Mouse (Mus musculus) heart, adult 9 months (tissue): ENCODE results near the gene Ube2z.
A peak's percentile ranks its signal among the peaks of the same experiment; 100 is the strongest.
"Not testable (repeated sequence)": the region's sequence is repeated elsewhere in the genome, so short reads cannot be mapped to it uniquely, and the experiment has no call there.

Experiments
- DNase-seq, 2 experiments: peaks; one replicate each; pipeline ENCODE4 v3.0.0; 2022; ENCODE audit warnings: low spot score in 2 of 2

The Ube2z gene

DNA sequence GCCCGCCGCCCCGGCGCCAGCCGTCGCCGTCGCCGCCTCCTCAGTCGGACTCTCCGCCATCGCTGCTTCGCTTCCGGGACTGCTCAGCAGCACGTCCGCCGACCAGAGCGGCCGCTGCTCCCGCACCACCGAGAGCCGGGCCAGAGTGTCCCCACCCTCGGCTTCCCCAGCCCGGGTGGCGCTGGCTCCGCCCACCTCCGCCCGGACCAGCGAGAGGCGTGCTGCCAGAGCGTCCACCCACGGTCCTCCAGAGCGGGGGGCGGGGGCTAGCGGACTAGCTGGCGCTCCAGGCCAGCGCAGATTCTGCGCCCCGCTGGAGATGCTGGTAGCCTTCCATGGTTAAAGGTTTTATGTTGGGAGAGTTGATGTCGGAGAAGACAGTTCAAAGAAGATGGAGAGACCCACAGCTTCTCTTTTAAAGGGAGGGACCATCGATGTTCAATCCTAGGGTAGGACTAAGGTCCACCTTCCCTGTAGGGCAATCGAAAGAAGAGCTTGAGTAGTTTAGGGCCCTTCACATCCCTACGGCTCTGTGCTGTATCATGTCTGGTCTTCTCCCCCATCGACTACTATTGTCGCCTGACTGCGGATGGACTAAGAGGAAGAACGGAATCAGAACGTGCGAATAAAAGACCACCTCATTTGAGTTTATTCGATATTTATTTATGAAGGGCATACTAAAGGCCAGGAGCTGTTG lies at the start of gene Ube2z:
Gene Ube2z (minus strand): TSS at position 174 of the 697 bp plus-strand sequence.
- DNase-seq, result peak; percentile 95 to 97

DNA sequence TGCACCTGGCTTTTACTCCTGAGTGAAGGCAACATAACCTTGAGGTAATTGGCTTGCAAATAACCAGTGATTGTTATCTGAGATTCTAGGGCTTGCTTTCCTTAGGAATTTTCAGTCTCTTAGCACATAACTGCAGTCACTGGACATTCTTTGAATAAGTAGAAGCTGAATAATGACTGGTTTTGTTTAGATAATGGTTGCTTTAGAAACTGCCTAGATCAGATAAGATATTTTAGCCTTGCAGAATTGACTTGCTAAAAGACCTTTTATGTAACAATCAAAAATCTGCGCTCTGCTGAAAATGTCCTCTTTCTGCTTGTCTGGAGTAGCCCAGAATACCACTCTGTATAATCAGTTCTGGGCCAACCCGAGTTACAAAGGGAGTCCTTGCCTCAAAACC lies 48.9 kb upstream of the Ube2z start:
- no peak for DNase-seq

DNA sequence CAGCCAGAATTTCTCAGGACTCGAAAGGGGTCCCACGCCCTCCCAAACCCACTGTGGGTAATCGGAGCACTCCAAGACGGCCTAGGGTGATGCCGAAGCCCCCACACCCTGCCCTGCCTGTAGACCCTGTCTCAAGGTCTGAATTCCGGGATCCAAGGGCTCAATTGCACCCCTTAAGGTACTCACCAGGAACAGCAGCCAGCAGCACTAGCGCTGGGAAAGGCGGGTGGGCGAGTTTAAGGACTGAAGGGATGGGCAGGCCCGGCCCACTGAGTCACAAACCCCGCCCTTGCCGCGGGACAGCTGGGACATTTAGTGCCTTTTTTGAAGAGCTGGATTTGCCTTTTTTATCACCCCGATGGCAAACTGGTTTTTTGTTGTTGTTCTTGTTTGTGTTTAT lies 46.6 kb upstream of the Ube2z start, which contains the start of gene Calcoco2:
Gene Calcoco2 (minus strand): TSS at position 214 of the 400 bp plus-strand sequence.
- no peak for DNase-seq

DNA sequence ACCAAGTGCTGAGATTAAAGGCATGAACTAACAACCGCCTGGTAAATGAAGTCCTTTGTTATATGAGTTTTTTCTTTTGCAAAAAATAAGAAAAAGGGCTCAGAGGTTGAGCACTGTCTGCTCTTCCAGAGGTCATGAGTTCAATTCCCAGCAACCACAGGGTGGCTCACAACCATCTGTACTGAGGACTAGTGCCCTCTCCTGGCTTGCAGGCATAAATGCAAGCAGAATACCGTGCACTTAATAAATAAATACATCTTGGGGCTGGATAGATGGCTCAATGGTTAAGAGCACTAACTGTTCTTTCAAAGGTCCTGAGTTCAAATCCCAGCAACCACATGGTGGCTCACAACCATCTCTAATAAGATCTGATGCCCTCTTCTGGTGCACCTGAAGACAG lies 45.8 kb upstream of the Ube2z start:
- not testable (repeated sequence) for DNase-seq

DNA sequence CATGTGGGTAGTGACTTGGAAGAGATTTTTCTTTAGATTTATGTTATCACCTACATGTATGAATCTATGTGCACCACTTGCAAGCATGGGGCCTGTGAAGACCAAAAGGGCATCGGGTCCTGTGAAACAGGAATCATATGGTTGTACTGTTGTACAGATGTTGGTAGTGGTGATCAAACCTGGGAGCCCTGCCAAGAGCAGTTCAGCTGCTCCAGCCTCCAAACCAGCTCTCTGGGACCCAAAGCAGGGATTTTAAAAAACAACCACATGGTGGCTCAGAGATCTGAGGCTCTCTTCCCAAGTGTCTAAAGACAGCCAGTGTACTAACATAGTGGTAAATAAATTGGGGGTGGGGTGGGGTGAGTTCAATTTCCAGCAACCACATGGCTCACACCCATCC lies 43.2 kb upstream of the Ube2z start:
- no peak for DNase-seq

DNA sequence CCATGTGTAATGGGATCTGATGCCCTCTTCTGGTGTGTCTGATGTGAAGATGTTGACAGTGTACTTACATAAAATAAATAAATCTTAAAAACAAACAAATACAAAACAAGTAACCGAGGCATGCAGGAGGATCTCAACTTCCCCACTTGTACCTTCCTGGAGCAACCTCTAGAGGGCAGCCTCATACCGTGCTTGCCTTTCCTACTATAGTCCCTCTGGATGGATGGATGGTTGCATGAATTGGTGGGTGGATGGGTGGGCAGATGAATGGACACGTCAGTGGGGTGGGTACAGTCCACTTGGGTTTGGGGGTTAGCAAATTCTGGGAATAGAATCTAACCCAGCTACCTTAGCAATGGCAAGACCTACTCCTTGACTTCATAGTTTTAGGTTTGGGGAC lies 28.2 kb upstream of the Ube2z start:
- DNase-seq, result peak in 1 of 2 experiments; percentile 48

DNA sequence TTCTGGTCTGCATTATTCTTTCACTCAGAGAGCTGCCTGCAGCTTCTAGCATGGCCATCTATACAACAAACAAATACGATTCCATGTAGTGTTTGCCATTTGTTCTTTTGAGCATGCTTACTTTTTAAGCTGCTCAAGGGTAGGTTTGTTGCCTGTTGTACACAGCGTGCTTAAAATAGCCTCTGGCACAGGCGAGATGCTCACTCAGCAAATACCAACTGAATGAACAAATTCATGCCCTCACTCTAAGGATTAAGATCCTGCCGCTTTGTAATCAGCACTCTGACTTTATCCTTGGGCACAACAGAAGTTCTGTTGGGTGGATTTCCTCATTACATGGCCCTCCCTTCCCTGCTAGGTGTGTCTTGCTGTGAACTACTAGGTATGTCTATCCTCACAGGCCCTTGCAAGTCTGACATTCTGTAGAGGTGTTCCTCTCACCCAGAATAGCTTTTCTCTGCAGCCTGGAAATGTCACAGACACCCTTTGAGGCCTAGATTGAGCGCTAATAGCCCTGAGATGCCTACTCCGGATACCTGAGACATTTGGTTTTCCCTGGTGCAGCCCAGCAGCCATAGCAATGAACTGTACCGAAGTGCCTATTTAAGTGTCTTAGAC lies 27.6 kb upstream of the Ube2z start:
- DNase-seq, result peak in 1 of 2 experiments; percentile 50

DNA sequence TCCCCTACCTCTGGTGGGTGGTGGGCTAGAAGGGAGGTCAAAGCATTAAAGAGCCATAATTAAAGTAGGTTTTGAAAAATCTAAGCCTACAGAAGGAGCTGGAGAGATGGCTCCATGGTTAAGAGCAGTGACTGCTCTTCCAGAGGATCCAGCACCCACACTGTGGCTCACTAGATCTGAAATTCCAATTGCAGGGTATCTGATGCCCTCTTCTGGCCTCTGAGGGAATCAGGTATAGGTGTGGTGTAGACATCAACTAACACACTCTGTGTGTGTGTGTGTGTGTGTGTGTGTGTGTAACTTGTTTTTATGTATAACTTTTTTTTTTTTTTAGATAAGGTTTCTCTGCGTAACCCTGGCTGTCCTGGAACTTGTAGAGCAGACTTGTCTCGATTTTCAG lies 25.9 kb upstream of the Ube2z start:
- DNase-seq, result no peak

DNA sequence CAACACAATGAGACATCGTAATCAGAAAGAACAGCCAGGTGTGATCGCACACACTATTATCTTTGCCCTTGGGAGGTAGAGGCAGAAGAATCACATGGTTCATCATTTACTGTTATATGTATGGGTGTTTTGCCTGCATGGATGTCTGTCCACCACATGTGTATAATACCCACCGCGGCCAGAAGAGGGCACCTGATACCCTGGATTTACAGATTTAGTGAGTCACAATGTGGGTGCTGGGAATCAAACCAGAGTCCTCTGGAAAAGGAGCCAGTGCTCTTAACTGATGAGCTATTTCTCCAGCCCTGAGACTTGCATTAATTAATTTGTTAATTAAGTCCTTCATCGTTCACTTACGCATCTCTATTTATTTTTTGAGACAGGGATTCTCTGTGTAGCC lies 22.8 kb upstream of the Ube2z start:
- no peak for DNase-seq

DNA sequence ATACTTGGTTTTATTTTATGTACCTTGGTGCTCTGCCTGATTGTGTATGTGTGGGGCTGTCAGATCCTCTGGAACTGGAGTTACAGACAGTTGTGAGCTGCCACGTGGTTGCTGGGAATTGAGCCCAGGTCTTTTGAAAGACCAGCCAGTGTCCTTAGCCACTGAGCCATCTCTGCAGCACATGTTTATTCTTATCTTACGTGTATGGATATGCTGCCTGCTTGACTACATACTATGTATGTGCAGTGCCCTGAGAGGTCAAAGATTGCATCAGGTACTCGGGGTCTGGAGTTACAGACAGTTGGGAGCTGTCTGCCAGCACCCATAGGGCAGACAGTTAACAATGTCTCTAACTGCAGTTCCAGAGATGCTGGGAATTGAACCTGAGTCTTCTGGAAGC lies 17.5 kb upstream of the Ube2z start:
- DNase-seq, result no peak

DNA sequence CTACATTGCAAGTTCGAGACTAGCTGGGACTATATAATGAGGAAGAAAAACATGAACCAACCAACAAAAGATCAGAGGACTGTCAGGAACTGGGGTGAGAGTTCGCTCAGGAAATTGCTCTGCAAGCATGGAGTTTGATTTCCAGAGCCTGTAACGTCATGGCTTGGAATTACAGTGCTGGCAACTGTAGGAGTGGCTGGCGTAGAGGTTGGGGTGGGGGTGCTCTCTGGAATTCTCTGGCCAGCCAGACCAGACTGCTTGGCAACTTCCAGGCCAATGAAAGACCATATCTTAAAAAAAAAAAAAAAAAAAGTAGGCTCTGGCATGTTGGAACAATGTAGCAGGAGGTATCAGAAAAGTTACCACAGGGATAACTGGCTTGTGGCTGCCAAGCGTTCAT lies 15.5 kb upstream of the Ube2z start:
- no peak for DNase-seq

DNA sequence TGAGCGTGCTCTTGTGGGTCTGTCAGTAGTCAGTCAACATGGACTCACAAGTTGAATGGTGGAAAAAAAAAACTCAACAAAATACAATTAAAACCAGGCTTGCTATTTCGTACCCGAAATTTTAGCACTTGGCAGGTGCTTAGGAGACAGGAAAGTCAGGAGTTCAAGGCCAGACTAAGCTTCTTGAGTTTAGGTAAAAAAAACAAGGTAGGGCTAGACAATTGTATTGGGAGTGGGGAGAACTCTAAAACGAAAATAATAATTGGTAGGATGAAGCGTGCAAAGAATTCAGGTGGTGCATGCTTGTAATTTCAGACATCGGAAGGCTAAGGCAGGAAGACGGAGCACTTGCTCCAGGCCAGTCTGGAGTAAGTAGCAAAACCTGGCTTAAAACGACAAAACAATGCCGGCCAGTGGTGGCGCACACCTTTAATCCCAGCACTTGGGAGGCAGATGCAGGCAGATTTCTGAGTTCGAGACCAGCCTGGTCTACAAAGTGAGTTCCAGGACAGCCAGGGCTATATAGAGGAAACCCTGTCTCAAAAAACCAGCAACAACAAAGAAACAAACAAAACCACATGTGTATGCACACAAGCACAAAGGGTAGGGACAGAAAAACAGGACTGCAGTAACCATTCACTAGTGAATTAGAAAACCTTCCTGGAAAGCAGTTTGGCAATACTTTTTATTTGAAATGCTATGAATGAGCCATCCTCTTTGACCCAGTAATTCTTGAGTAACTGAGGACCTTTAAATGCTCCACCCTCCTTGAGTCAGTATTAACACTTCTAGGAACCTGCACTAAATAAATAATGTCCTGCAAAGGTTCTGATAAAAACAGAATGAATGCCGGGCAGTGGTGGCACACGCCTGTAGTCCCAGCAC lies 11.3 kb upstream of the Ube2z start:
- no peak for DNase-seq

DNA sequence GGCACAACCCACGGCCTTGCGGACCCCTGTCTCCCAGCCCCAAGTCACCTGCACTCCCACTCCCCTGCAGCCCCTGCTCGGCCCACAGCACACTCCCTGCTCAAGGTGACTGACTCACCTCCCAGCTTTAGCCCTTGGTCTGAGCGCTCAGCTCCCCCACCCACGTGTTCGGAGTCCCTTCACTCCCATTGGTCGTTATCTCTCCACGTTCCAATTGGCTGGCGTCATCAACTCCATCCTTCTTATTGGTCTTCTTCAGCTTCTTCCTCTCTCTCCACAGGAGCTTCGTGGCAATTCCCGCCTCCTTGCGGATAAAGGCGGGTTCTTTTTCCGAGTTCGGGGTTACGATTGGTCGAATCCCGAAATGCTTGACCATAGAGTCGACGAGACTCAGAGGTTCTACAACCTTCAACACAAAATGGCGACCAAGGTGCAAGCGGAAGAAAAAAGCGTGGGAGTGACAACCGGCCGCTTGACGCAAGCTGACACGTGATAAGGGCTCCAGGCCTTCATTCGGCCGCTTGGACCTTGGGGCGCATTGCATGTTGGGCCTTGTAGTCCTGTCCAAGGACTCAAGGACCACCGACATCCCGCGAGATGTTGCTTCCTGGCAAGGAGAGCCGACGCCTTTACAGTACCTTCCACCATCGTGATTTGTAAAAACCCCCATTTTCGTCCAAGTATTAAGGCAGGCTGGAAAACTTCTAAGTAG lies 10.5 kb upstream of the Ube2z start, which contains the start of gene Atp5g1:
Gene Atp5g1 (minus strand): TSS at position 162 of the 712 bp plus-strand sequence.
- DNase-seq, result peak; percentile 100

DNA sequence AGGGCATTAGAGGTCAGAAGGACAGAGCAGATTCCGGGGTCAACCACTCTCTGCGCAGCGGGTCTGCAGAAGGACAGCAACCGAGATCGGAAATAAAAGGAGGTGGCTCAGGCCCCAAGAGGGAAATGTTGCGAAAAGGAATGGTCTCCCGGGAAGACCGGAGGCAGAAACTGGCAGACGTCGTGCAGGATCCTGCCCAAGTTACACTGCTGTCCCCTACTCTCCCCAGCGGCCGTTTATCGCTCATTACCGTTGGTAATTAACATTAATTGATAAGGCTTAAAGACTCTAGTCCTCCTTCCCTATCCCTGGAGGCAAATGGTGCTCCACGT lies 10.0 kb upstream of the Ube2z start:
- DNase-seq, result no peak

DNA sequence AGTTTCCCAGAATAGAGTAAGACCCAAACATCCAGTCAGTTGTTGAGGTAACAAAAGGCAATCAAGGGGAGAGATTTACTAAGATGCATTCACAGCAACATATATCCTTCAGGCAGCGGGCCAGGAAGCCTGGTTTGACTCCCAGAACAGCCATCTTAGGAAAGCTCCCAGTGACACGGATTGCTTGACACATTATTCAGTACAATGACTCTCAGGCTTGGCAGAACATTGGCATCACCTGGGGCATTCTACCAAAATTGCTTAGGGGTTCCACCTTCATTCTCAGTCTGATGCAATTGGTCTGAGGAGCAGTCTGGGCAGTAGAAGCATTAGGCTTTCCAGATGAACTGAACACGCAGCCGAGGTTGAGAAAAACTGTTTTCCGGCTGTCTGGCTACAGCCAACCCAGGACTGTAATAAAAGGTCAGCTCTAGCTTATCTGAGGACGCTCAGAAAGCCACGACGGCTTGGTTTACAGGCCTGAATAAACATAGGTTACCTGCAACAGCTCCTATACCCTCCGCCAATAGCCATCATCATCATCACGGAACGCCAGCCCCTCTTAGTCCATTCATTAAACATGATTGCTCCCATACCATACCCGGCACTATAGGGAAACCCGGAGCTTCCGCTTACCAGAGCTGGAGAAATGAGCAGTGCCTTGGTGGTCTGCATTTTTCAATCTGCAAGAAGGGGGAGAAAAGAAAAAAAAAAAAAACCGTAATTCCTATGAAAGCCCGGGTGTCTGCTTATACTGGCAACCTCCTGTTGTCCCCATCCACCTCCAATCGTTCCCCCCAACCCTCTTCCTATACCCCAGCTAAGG lies 9.4 kb upstream of the Ube2z start:
- peak in 1 of 2 experiments; percentile 21 for DNase-seq

DNA sequence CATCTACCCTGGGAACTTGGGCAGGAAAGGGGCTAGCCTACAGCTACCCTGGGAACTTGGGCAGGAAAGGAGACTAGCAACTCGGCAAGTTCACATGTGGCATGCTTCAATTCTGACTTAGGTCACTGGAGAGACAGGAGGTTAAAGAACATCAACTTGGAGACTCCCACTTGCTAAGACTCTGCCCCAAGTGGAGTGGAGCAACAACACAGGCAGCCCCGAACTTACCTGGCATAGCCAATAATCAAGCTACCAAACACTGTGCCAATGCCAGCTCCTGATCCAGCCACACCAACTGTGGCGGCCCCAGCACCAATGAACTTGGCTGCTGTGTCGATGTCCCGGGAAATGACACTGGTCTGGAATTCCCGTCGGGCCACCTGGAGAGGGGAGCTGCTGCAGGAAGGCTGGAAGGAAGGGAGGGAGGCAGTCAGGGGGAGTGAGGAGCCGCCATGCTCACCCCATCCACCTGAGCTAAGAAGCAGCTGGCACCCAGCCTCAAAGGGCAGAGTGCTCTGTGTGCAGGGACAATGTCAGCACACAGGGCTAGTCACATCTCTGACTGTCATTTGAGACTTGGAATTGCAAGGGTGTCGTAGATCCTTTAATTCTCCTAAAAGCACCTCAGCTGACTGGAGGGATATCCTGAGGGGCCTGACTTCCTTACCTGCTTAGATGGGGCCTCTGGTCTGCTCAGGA lies 8.3 kb upstream of the Ube2z start:
- DNase-seq, result no peak

DNA sequence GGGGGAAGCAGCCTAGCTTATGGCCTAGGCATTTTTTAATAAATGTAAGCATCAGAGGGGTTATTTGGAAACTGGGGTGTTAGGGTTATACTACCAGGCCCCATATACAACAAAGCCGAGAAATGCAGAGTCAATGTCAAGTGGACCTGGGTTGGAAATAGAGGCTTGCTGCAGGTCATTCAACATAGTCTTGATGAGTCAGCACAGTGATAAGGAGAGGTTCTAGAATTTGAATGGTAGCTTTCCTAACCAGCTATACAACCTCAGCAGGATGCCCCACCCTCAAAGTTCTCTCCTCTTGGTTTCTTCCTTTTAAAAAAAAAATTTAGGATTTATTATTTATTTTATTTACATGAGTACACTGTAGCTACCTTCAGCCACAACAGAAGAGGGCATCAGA lies 5.8 kb upstream of the Ube2z start:
- no peak for DNase-seq

DNA sequence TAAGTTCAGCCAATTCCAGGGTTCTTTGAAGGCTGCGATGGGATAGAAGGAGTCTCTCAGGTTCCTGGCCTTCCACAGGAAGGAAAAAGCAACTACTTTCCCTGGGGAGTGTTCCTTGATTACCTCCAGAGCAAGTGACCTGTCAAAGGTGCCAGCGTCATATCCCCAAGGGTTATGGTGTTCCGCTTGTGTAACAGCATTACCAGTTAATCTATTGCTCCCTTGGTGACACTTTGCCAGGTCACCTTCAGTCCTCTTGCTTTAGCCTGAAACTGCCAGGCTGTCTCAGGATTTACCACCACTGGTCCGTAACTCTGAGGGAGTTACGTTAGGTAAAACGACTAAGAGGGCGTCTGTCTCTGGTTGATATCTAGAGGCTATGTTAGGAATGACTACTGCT lies 5.2 kb upstream of the Ube2z start:
- DNase-seq, result no peak

DNA sequence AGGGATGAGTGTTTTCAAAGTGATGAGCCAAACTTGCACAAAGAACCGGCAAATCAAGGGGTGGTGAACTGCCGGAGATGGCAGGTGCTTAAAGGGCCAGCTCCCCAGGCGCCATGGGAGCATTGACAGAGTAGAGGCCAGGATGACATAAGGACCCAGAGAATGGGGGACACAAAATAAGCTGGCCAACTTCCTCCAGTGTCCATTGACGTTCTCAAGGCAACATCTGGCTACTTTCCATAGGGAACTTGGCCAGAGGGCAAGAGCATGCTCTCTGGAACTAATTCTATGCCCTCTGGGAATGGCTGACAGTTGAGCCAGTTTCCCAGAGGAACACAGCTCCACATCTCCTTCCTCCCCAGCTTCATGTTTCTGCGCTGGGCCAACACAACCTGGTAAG lies 3.0 kb upstream of the Ube2z start:
- DNase-seq, result peak; percentile 33 to 36

DNA sequence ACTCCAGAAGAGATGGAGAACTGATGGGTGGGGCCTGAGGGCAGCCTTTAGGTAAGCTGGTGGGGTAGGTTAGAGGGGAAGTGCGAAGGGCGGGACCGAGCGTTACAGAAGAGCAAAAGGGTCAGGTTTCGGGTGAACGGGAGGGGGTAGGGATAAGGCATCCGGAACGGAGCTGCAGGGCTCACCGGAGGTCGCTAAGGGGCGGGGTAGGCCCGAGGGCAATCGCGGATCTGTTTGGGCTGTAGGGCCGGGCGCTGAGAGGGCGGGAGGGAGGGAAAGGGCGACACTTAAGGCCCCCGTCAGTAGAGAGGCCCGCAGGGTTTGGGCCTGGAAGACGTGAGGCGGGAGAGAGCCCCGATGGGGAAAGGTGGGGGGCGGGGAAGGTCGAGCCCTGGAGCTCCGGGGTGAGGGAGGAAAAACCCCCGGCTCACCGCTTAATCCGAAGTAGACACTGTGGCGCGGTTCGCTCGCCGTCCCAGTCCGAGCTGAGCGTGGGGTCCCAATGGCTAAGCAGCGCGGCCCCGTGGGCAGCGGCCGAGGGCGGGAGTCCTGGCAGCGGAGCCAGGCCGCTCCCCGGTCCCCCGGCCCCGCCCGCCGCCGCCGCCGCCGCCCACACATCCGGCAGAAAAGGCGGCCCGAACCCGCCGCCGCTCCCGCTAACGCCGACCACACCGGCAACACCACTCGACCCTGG lies 520 bp downstream of the Ube2z start:
- DNase-seq, result peak in 1 of 2 experiments; percentile 40
